Mouse (Mus musculus): ENCODE results near the gene Mcf2l.

DNA sequence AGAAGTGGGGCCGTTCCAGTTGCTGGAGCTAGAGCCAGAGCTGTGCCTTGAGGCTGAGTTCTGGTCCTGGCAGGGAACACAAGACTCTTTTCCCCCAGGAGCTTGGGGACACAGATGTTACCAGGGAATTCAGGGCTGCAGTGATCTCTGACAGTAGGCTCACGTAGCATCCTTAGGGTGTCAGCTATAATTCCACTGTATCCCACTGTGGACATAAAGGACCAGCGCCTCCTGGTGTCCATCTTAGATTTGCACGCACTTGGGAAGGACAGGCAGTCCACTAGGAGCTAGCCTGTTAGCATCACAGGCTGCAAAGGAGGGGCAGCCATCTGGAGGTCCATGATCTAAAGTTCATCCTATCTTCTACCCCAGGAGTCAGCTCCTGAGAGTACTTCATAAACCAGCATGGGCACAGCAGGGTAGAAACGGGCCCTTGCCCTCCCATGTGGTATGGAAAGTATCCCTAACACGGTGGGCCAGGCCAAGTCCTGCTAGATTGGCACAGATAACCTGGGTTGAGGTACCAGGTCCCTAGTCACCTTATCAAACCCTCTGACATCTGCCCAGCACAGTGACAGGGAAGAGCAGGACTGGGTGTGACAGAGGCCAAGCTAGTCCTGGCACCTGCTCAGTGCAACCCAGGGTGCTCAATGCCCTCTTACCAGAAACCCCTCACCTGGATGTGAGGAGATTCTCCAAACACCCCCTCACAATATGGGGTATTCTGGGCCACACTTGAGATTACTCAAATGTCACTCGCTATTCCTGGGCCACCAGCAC is 53.8 kb downstream of the Mcf2l start:
- TF ChIP-seq CTCF (IDR thresholded peaks at IDR 0.05; ENCODE audit: borderline replicate concordance, control insufficient read depth, extremely low read depth, insufficient read depth, low read length, poor library complexity): no peak
- TF ChIP-seq POLR2A (IDR thresholded peaks at IDR 0.05; ENCODE audit: control insufficient read depth, extremely low read depth, insufficient read depth, low read length, poor library complexity): no peak

Measured in thymus, adult 2 months (tissue).